Mouse (Mus musculus): ENCODE data around the gene D930007J09Rik. TPM values are rescaled to one million over a fixed set of nuclear protein-coding genes. Genes with fewer than 3 reads are reported as not detected.

The D930007J09Rik gene
- not detected in 2 replicates for polyA plus RNA-seq (2011; ENCODE audit: insufficient read depth, insufficient read length, low replicate concordance, missing spikeins)

- H3K4me3 ChIP-seq (replicated peaks; ENCODE audit: control insufficient read depth, low read depth, low read length) = peak within 1 kb of the TSS; percentile 87
- TF ChIP-seq CTCF (IDR thresholded peaks at IDR 0.05; ENCODE audit: control insufficient read depth, insufficient read depth, low read length) = no peak
- 0 out of 2 replicates have a peak, but pooled peaks have one; percentile 13 for TF ChIP-seq POLR2A (IDR thresholded peaks at IDR 0.05; ENCODE audit: borderline replicate concordance, control insufficient read depth, low read depth, low read length)
- H3K4me1 ChIP-seq (ENCODE audit: control insufficient read depth, insufficient read depth, low read length) = peaks cover 2% of the 10 kb centered on the region; the same call in 1 of the 2 replicates
- peak within 1 kb of the TSS; percentile 71 for H3K27ac ChIP-seq (ENCODE audit: control insufficient read depth, insufficient read depth, low read depth, low read length, poor library complexity)
- under 1% methylated on average over 94 of the region's 95 CpGs for whole genome bisulfite sequencing
Observed at GRCm38 (mm10) chr13:32802259-32803081, at the start of gene D930007J09Rik. D930007J09Rik (minus strand) TSS chr13:32802849.

GRCm38 (mm10) chr13:32851967-32852366 is 49.3 kb upstream of the D930007J09Rik start:
- no peak overlapping the region for H3K4me3 ChIP-seq (replicated peaks; ENCODE audit: control insufficient read depth, low read depth, low read length)
- no peak overlapping the region for H3K27ac ChIP-seq (ENCODE audit: control insufficient read depth, insufficient read depth, low read depth, low read length, poor library complexity)
- TF ChIP-seq CTCF (IDR thresholded peaks at IDR 0.05; ENCODE audit: control insufficient read depth, insufficient read depth, low read length) (peak; percentile 69), POLR2A (IDR thresholded peaks at IDR 0.05; ENCODE audit: borderline replicate concordance, control insufficient read depth, low read depth, low read length) (no peak)
- H3K4me1 ChIP-seq (ENCODE audit: control insufficient read depth, insufficient read depth, low read length) = peaks cover 3% of the 10 kb centered on the region
- whole genome bisulfite sequencing = 8% methylated on average over 7 of the region's 7 CpGs

- peak within 1 kb of the TSS; percentile 71 for H3K27ac ChIP-seq (ENCODE audit: control insufficient read depth, insufficient read depth, low read depth, low read length, poor library complexity)
- H3K4me3 ChIP-seq (replicated peaks; ENCODE audit: control insufficient read depth, low read depth, low read length) = peak within 1 kb of the TSS; percentile 85
- H3K4me1 ChIP-seq (ENCODE audit: control insufficient read depth, insufficient read depth, low read length) = peaks cover 4% of the 10 kb centered on the region
- WGBS = 12% methylated on average over 10 of the region's 10 CpGs
- TF ChIP-seq POLR2A (IDR thresholded peaks at IDR 0.05; ENCODE audit: borderline replicate concordance, control insufficient read depth, low read depth, low read length) = peak; percentile 49; the same call in 1 of the 2 replicates
- no peak for TF ChIP-seq CTCF (IDR thresholded peaks at IDR 0.05; ENCODE audit: control insufficient read depth, insufficient read depth, low read length)
Observed at GRCm38 (mm10) chr13:32850668-32851404, 48.2 kb upstream of the D930007J09Rik start, which contains the start of gene Serpinb1a. Serpinb1a (minus strand) TSS chr13:32851185.

GRCm38 (mm10) chr13:32850156-32850555 is 47.5 kb upstream of the D930007J09Rik start:
- H3K4me3 ChIP-seq (replicated peaks; ENCODE audit: control insufficient read depth, low read depth, low read length) = peak overlapping the region; percentile 68

GRCm38 (mm10) chr13:32849531-32850123 is 47.0 kb upstream of the D930007J09Rik start:
- H3K4me1 ChIP-seq (ENCODE audit: control insufficient read depth, insufficient read depth, low read length) = peaks cover 4% of the 10 kb centered on the region

More at GRCm38 (mm10) chr13:32850156-32850555, 47.5 kb upstream of the D930007J09Rik start:
- no peak for TF ChIP-seq POLR2A (IDR thresholded peaks at IDR 0.05; ENCODE audit: borderline replicate concordance, control insufficient read depth, low read depth, low read length)
- Histone ChIP-seq H3K27ac (ENCODE audit: control insufficient read depth, insufficient read depth, low read depth, low read length, poor library complexity) (peak overlapping the region; percentile 71), H3K4me1 (ENCODE audit: control insufficient read depth, insufficient read depth, low read length) (peaks cover 4% of the 10 kb centered on the region)
- WGBS = 13% methylated on average over 1 of the region's 1 CpGs

GRCm38 (mm10) chr13:32849092-32849491 is 46.4 kb upstream of the D930007J09Rik start:
- H3K4me3 ChIP-seq (replicated peaks; ENCODE audit: control insufficient read depth, low read depth, low read length) = peak overlapping the region; percentile 68
- TF ChIP-seq CTCF (IDR thresholded peaks at IDR 0.05; ENCODE audit: control insufficient read depth, insufficient read depth, low read length) (no peak), POLR2A (IDR thresholded peaks at IDR 0.05; ENCODE audit: borderline replicate concordance, control insufficient read depth, low read depth, low read length) (no peak)
- H3K4me1 ChIP-seq (ENCODE audit: control insufficient read depth, insufficient read depth, low read length) = peaks cover 4% of the 10 kb centered on the region
- H3K27ac ChIP-seq (ENCODE audit: control insufficient read depth, insufficient read depth, low read depth, low read length, poor library complexity) = peak overlapping the region; percentile 82
- WGBS = 4% methylated on average over 4 of the region's 4 CpGs

More at GRCm38 (mm10) chr13:32849531-32850123, 47.0 kb upstream of the D930007J09Rik start:
- H3K4me3 ChIP-seq (replicated peaks; ENCODE audit: control insufficient read depth, low read depth, low read length) = peak overlapping the region; percentile 68
- H3K27ac ChIP-seq (ENCODE audit: control insufficient read depth, insufficient read depth, low read depth, low read length, poor library complexity) = peak overlapping the region; percentile 82
- no peak for TF ChIP-seq CTCF (IDR thresholded peaks at IDR 0.05; ENCODE audit: control insufficient read depth, insufficient read depth, low read length)
- TF ChIP-seq POLR2A (IDR thresholded peaks at IDR 0.05; ENCODE audit: borderline replicate concordance, control insufficient read depth, low read depth, low read length) = no peak

- Histone ChIP-seq H3K27ac (ENCODE audit: control insufficient read depth, insufficient read depth, low read depth, low read length, poor library complexity) (no peak overlapping the region), H3K4me3 (replicated peaks; ENCODE audit: control insufficient read depth, low read depth, low read length) (no peak overlapping the region), H3K4me1 (ENCODE audit: control insufficient read depth, insufficient read depth, low read length) (peaks cover 6% of the 10 kb centered on the region)
- TF ChIP-seq POLR2A (IDR thresholded peaks at IDR 0.05; ENCODE audit: borderline replicate concordance, control insufficient read depth, low read depth, low read length) (no peak), CTCF (IDR thresholded peaks at IDR 0.05; ENCODE audit: control insufficient read depth, insufficient read depth, low read length) (no peak)
Observed at GRCm38 (mm10) chr13:32846221-32846620, 43.6 kb upstream of the D930007J09Rik start.

Measured in bone marrow, adult 2 months (tissue).